Mouse (Mus musculus) liver, embryonic 11.5 days (tissue): ENCODE measurements around the gene Car5a. TPM values are rescaled to one million over a fixed set of nuclear protein-coding genes. Genes with fewer than 3 reads are reported as not detected.

ENCODE experiments used
- ATAC-seq: fragments of 200-750 bp; cut with Nextera tagmentation; replicated peaks from 2 replicates; pipeline ENCODE4 v1.8.0; 2017; ENCODE audit warnings: moderate number of reproducible peaks, mild to moderate bottlenecking, moderate TSS enrichment, moderate library complexity; ENCODE audit not compliant: low FRiP score
- DNase-seq: peaks from one replicate; pipeline ENCODE4 v3.0.0-alpha.2; 2017; ENCODE audit warnings: low spot score
- H3K27ac ChIP-seq: fragments of 300-500 bp; sonication (generic); 2 replicates; pipeline ENCODE4 v1.5.1; 2014; ENCODE audit warnings: mild to moderate bottlenecking, low read depth, low read length, control low read depth
- H3K27me3 ChIP-seq: fragments of 300-500 bp; sonication (generic); replicated peaks from 2 replicates; pipeline ENCODE4 v1.6.1; 2014; ENCODE audit warnings: low read length, mixed read lengths; ENCODE audit not compliant: control insufficient read depth, insufficient read depth
- H3K36me3 ChIP-seq: fragments of 300-500 bp; sonication (generic); 2 replicates; pipeline ENCODE4 v1.6.1; 2014; ENCODE audit warnings: mild to moderate bottlenecking, low read length, moderate library complexity, mixed read lengths; ENCODE audit not compliant: control insufficient read depth, insufficient read depth
- H3K4me1 ChIP-seq: fragments of 300-500 bp; sonication (generic); replicated peaks from 2 replicates; pipeline ENCODE4 v1.6.1; 2014; ENCODE audit warnings: low read length, mixed read lengths; ENCODE audit not compliant: control insufficient read depth, insufficient read depth
- H3K4me2 ChIP-seq: fragments of 300-500 bp; sonication (generic); 2 replicates; pipeline ENCODE4 v1.6.1; 2014; ENCODE audit warnings: mild to moderate bottlenecking, control low read depth, moderate library complexity
- H3K4me3 ChIP-seq: fragments of 300-500 bp; sonication (generic); 2 replicates; pipeline ENCODE4 v1.5.1; 2014; ENCODE audit warnings: low read depth, low read length, control low read depth
- H3K9ac ChIP-seq: fragments of 300-500 bp; sonication (generic); 2 replicates; pipeline ENCODE4 v1.6.1; 2014; ENCODE audit warnings: low read depth, low read length, control low read depth
- H3K9me3 ChIP-seq: fragments of 300-500 bp; sonication (generic); 2 replicates; pipeline ENCODE4 v1.6.1; 2016; ENCODE audit warnings: low read length, inconsistent platforms, mixed read lengths; ENCODE audit not compliant: control insufficient read depth
- WGBS: fragments of 180-500 bp; shearing (Covaris S2); extraction: QIAGEN DNeasy Blood & Tissue Kit; methylation state at CpG from one replicate; pipeline ENCODE4 v1.1.7; 2014; 5-methylcytosine and 5-hydroxymethylcytosine counted together
- polyA plus RNA-seq: library from polyadenylated mRNA; unstranded; fragments of >200 nt; fragmentation: Nextera tagmentation; extraction: Ambion mirVana; gene quantifications from 2 replicates; pipeline ENCODE4 v1.2.1, GENCODE M21; 2014

The Car5a gene
- polyA plus RNA-seq, 1 experiment from 2014 or later = 0.55 TPM

GRCm38 (mm10) chr8:121877828-121878480, 66.8 kb downstream of the Car5a start:
- Histone ChIP-seq H3K36me3 (peaks cover 14% of the 10 kb centered on the region), H3K4me2 (no peak overlapping the region), H3K4me3 (no peak overlapping the region), H3K9ac (no peak overlapping the region; the same call in 1 of the 2 replicates), H3K27ac (no peak overlapping the region), H3K4me1 (peaks cover 10% of the 10 kb centered on the region), H3K9me3 (no peaks in the 10 kb centered on the region), H3K27me3 (no peaks in the 10 kb centered on the region)
- ATAC-seq (no peak), DNase-seq (no peak)
- 89% methylated on average over 7 of the region's 7 CpGs for WGBS

DNA sequence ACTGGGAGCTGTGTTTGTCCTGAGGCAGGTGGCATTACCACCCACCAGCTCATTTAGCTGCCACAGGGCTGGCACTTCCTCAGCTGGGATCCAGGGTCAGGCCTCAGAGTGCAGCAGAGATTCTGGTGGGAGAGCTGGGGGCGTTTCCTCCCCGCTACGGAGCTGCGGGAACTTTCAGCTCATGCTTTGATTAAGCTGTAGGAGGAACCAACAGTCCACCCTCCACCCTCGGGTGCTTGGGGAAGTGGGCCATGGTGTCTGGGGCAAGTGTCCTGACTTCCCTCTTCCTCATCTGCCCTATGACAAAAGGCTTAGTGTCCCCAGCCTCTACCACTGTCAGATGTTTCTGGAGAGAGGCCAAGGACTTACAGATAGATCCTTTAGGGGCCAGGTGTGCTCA, 67.5 kb downstream of the Car5a start:
- 41% methylated on average over 5 of the region's 5 CpGs for WGBS

DNA sequence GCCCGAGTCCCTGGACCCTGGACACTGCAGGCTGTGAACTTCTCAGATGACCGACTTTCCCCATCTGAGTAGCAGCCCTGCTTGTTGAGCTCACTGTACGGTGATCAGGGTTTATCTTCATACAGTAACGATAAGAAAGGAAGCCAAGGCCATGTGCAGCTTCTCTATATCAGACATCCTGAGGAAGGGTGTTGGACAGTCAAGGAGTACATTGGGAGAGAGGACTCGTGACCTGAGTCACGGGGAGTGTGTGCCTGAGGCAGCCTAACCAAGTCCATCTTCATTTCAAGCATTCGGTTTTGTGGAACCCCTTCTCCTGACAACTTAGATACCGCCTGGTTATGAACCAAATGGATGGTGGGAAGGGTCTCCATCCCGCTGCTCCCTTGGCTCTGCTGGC, 69.2 kb downstream of the Car5a start:
- no peak for ATAC-seq
- no peaks in the 10 kb centered on the region for H3K9me3 ChIP-seq
- no peak overlapping the region for H3K9ac ChIP-seq
- H3K27ac ChIP-seq = no peak overlapping the region
- H3K27me3 ChIP-seq = no peaks in the 10 kb centered on the region
- DNase-seq = no peak
- H3K4me3 ChIP-seq = no peak overlapping the region
- H3K4me2 ChIP-seq = no peak overlapping the region
- peaks cover 17% of the 10 kb centered on the region for H3K4me1 ChIP-seq
- H3K36me3 ChIP-seq = no peaks in the 10 kb centered on the region
- WGBS = 66% methylated on average over 9 of the region's 9 CpGs

More for the DNA sequence above, 67.5 kb downstream of the Car5a start:
- H3K4me2 ChIP-seq = no peak overlapping the region
- H3K36me3 ChIP-seq = peaks cover 10% of the 10 kb centered on the region
- no peak overlapping the region for H3K27ac ChIP-seq
- H3K27me3 ChIP-seq = no peaks in the 10 kb centered on the region
- DNase-seq (no peak), ATAC-seq (no peak)
- H3K4me1 ChIP-seq = peaks cover 13% of the 10 kb centered on the region
- H3K9me3 ChIP-seq = no peaks in the 10 kb centered on the region
- no peak overlapping the region for H3K4me3 ChIP-seq
- H3K9ac ChIP-seq = no peak overlapping the region

DNA sequence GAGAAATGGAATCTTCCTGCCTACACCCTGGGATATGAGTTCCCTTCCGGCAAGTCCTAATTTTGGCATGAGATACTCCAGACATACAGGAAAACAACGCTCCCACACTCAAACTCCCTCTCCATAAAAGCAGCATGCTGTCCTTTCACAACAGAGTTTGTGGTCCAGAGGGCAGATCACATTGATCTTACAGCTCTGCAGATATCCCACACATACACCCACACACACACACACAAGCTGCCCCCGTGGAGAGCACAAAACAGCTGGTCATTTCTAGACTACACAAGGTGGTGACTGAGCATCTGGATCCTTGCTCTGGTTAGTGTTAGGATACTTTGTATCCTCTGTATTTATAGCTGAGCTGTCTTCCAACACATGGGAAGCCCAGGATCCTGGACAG, 69.7 kb downstream of the Car5a start:
- no peak for ATAC-seq
- H3K27me3 ChIP-seq = no peaks in the 10 kb centered on the region
- no peak overlapping the region for H3K9ac ChIP-seq
- no peaks in the 10 kb centered on the region for H3K9me3 ChIP-seq
- H3K27ac ChIP-seq = no peak overlapping the region
- H3K4me1 ChIP-seq = peaks cover 17% of the 10 kb centered on the region
- 59% methylated on average over 3 of the region's 3 CpGs for WGBS
- DNase-seq = no peak
- no peak overlapping the region for H3K4me2 ChIP-seq
- no peaks in the 10 kb centered on the region for H3K36me3 ChIP-seq
- H3K4me3 ChIP-seq = no peak overlapping the region

GRCm38 (mm10) chr8:121874031-121874430, 70.7 kb downstream of the Car5a start:
- Histone ChIP-seq H3K27ac (no peak overlapping the region), H3K4me2 (no peak overlapping the region), H3K9ac (no peak overlapping the region), H3K27me3 (no peaks in the 10 kb centered on the region), H3K4me1 (peaks cover 17% of the 10 kb centered on the region), H3K36me3 (no peaks in the 10 kb centered on the region), H3K9me3 (no peaks in the 10 kb centered on the region), H3K4me3 (no peak overlapping the region)
- DNase-seq (peak; percentile 57), ATAC-seq (peak; percentile 55; the same call in 1 of the 2 replicates)
- 52% methylated on average over 9 of the region's 9 CpGs for WGBS

- WGBS = 42% methylated on average over 10 of the region's 10 CpGs
- peaks cover 17% of the 10 kb centered on the region for H3K4me1 ChIP-seq
- ATAC-seq = no peak
- H3K4me3 ChIP-seq = no peak overlapping the region
- H3K36me3 ChIP-seq = no peaks in the 10 kb centered on the region
- H3K9ac ChIP-seq = no peak overlapping the region
- H3K27me3 ChIP-seq = no peaks in the 10 kb centered on the region
- DNase-seq = no peak
- no peak overlapping the region for H3K27ac ChIP-seq
- H3K9me3 ChIP-seq = no peaks in the 10 kb centered on the region
- no peak overlapping the region for H3K4me2 ChIP-seq
These were observed 72.8 kb downstream of the Car5a start for GRCm38 (mm10) chr8:121871833-121872440.

DNA sequence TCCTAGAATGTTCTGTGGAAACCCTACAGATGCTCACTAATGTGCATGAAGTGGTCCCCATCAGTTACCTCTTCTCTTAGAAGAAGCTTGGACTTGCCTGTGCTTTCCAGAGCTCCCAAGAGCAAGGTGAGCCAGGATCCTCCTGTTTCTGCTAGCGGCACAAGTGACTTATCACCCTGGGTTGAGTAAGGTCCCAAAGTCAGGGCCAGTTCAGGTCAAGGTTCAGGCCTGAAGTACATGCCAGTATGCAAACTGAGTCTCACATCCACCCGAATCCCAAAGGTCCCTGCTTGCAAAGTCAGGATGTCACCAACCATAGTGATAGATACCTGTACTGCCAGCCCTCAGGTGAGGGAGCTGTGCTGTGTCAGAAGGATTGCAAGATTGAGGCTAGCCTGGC, 74.5 kb downstream of the Car5a start:
- Histone ChIP-seq H3K9ac (no peak overlapping the region), H3K36me3 (no peaks in the 10 kb centered on the region), H3K27me3 (no peaks in the 10 kb centered on the region), H3K27ac (no peak overlapping the region), H3K9me3 (no peaks in the 10 kb centered on the region), H3K4me2 (no peak overlapping the region), H3K4me1 (peaks cover 9% of the 10 kb centered on the region), H3K4me3 (no peak overlapping the region)
- ATAC-seq (no peak), DNase-seq (no peak)
- WGBS = 72% methylated on average over 2 of the region's 2 CpGs

DNA sequence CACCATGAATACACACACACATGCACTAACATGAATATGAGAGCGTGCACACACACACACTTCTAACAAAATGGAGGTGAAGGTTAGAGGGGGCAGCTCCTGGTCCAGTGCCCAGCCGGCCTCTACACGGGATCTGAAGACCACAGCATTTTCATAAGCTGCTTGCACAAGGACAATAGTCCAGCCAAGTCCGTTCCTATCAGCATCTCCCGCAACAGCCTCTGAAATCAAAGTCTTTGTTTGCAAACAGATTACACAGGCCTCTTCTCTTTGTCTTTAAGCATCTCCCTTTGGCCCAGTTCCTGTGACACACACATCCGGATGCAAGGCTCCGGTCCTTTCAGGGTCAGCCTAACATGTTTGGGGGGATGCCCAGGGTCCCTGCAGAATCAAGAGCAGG, 75.8 kb downstream of the Car5a start:
- no peak overlapping the region for H3K4me2 ChIP-seq
- no peak overlapping the region for H3K9ac ChIP-seq
- H3K4me3 ChIP-seq = no peak overlapping the region
- peaks cover 8% of the 10 kb centered on the region for H3K4me1 ChIP-seq
- no peaks in the 10 kb centered on the region for H3K27me3 ChIP-seq
- no peak overlapping the region for H3K27ac ChIP-seq
- ATAC-seq (no peak), DNase-seq (no peak)
- no peaks in the 10 kb centered on the region for H3K36me3 ChIP-seq
- H3K9me3 ChIP-seq = no peaks in the 10 kb centered on the region
- 82% methylated on average over 7 of the region's 7 CpGs for WGBS

- no peak for ATAC-seq
- H3K9ac ChIP-seq = no peak overlapping the region
- 86% methylated on average over 5 of the region's 5 CpGs for WGBS
- no peaks in the 10 kb centered on the region for H3K27me3 ChIP-seq
- no peak overlapping the region for H3K4me2 ChIP-seq
- H3K9me3 ChIP-seq = no peaks in the 10 kb centered on the region
- H3K27ac ChIP-seq = no peak overlapping the region
- no peak overlapping the region for H3K4me3 ChIP-seq
- H3K36me3 ChIP-seq = no peaks in the 10 kb centered on the region
- peaks cover 8% of the 10 kb centered on the region for H3K4me1 ChIP-seq
- no peak for DNase-seq
These were observed 76.5 kb downstream of the Car5a start for GRCm38 (mm10) chr8:121868196-121868595.
